Mouse (Mus musculus) kidney, adult 2 months (tissue): ENCODE data around the gene Nhlrc1. TPM values are rescaled to one million over a fixed set of nuclear protein-coding genes. Genes with fewer than 3 reads are reported as not detected.

Experiments
- DNase-seq: peaks from one replicate; pipeline ENCODE4 v3.0.0; 2021
- H3K27ac ChIP-seq: fragments of 200-500 bp; 2 replicates; pipeline ENCODE4 v1.5.1; 2012; ENCODE audit warnings: low read depth, low read length, control low read depth, inconsistent platforms; ENCODE audit not compliant: insufficient read depth
- H3K27me3 ChIP-seq: fragments of 200-500 bp; replicated peaks from 2 replicates; pipeline ENCODE4 v1.6.1; 2012; ENCODE audit warnings: mild to moderate bottlenecking, moderate library complexity, low read length, inconsistent platforms; ENCODE audit not compliant: control insufficient read depth, insufficient read depth
- H3K36me3 ChIP-seq: fragments of 200-500 bp; 2 replicates; pipeline ENCODE4 v1.6.1; 2012; ENCODE audit warnings: mild to moderate bottlenecking, moderate library complexity, low read length, inconsistent platforms; ENCODE audit not compliant: control insufficient read depth, insufficient read depth
- H3K4me1 ChIP-seq: fragments of 200-500 bp; 2 replicates; pipeline ENCODE4 v1.6.1; 2011; ENCODE audit warnings: low read length; ENCODE audit not compliant: control insufficient read depth, insufficient read depth
- H3K4me3 ChIP-seq: fragments of 200-500 bp; 2 replicates; pipeline ENCODE4 v1.5.1; 2011; ENCODE audit warnings: mild to moderate bottlenecking, low read depth, low read length, control low read depth; ENCODE audit not compliant: insufficient read depth
- CTCF ChIP-seq: fragments of 200-500 bp; conservative IDR thresholded peaks from 2 replicates; pipeline ENCODE4 v1.5.1; 2011; ENCODE audit warnings: low read depth, mild to moderate bottlenecking, control low read depth, low read length, moderate library complexity, mixed read lengths; ENCODE audit not compliant: insufficient read depth, insufficient read length
- POLR2A ChIP-seq: fragments of 200-500 bp; IDR thresholded peaks from one replicate; pipeline ENCODE4 v1.6.1; 2011; ENCODE audit warnings: low read depth, low read length, control low read depth
- WGBS: fragments of 180-500 bp; shearing (Covaris S2); methylation state at CpG from one replicate; pipeline ENCODE4 v1.1.7; 2018; 5-methylcytosine and 5-hydroxymethylcytosine counted together
- polyA plus RNA-seq: library from polyadenylated mRNA; depleted of rRNA; stranded (reverse); fragments of >200 nt; gene quantifications from 2 replicates; pipeline ENCODE4 v1.2.3, GENCODE M21; 2012

The Nhlrc1 gene
- polyA plus RNA-seq, 1 experiment: 2.6 TPM

DNA sequence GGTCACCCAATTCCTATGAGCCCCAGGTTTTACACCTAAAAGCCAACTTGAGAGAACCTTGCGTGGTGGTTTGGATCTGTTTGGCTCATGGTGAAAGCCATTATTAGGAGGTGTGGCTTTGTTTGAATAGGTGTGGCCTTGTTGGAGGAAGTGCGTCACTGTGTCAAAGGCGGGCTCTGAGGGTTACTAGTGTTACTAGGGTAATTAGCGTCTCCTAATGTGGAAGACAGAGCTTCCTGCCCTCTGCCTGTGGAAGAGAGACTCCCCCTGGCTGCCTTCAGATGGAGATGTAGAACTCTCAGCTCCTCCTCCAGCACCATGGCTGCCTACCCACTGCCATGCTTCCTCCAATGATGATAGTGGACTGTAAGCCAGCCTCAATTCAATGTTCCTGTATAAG, 13.1 kb downstream of the Nhlrc1 start:
- no peaks in the 10 kb centered on the region for H3K36me3 ChIP-seq
- TF ChIP-seq CTCF (no peak), POLR2A (no peak)
- no peak for DNase-seq
- 91% methylated on average over 4 of the region's 4 CpGs for WGBS
- H3K4me1 ChIP-seq: no peaks in the 10 kb centered on the region
- H3K4me3 ChIP-seq: no peak overlapping the region
- no peak overlapping the region for H3K27ac ChIP-seq
- no peaks in the 10 kb centered on the region for H3K27me3 ChIP-seq

DNA sequence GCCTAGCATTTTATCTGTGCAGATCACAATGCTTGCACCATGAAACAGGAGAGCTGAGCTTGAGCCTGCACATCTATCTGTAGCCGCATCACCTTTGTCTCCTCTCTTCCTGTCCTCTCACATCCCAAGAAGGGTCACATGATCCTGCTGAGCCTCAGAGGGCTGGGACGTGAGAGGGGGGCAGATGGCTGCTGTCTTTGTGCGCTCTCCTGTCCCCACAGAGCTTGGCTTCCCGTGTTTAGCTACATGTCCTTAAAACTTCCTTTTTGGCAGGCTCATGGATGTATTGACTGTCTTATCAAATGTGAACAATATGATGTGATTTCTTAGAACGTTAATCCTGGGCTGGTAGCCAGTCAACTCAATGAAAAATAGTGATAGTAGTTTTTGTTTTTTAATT, 15.2 kb downstream of the Nhlrc1 start:
- Histone ChIP-seq H3K4me3 (no peak overlapping the region), H3K27me3 (no peaks in the 10 kb centered on the region), H3K27ac (no peak overlapping the region), H3K36me3 (no peaks in the 10 kb centered on the region), H3K4me1 (no peaks in the 10 kb centered on the region)
- WGBS: 50% methylated on average over 5 of the region's 5 CpGs
- TF ChIP-seq CTCF (no peak), POLR2A (no peak)
- no peak for DNase-seq

DNA sequence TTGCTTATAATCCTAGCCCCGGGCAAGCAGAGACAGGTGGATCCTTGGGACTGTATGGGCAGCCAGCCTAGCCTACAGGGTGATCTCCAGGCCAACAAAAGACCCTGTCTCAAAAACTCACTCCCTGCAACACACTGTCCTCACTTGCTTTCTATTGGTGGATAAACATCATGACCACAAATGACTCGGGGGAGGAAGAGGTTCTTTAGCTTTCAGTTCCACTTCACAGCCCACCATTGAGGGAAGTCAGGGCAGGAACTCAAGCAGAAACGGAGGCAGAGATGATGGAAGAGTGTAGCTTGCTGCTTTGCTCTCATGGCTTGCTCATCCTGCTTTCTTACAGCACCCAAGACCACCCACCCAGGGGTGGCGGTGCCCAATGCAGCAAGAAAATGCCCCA, 17.3 kb downstream of the Nhlrc1 start:
- Histone ChIP-seq H3K27me3 (no peaks in the 10 kb centered on the region), H3K4me3 (no peak overlapping the region), H3K27ac (no peak overlapping the region), H3K4me1 (no peaks in the 10 kb centered on the region), H3K36me3 (no peaks in the 10 kb centered on the region)
- WGBS: 58% methylated on average over 4 of the region's 4 CpGs
- TF ChIP-seq POLR2A: no peak
- TF ChIP-seq CTCF: no peak
- no peak for DNase-seq

DNA sequence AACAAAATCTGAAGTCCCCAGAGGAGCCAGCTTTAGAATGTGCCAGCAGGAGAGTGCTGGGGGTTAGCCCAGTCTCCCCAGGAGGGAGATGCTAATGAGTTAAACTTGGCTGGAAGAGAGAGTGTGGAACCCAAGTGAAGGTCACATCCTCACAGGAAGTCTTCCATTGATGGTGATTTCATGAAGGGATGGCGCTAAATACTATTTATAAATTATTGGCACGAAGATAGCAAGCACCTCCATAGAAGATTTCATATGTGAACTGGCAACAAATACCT, 21.4 kb downstream of the Nhlrc1 start:
- no peak for DNase-seq
- WGBS: 82% methylated on average over 2 of the region's 2 CpGs
- TF ChIP-seq POLR2A (no peak), CTCF (no peak)
- Histone ChIP-seq H3K36me3 (no peaks in the 10 kb centered on the region), H3K27me3 (no peaks in the 10 kb centered on the region), H3K27ac (no peak overlapping the region), H3K4me1 (no peaks in the 10 kb centered on the region), H3K4me3 (no peak overlapping the region)

DNA sequence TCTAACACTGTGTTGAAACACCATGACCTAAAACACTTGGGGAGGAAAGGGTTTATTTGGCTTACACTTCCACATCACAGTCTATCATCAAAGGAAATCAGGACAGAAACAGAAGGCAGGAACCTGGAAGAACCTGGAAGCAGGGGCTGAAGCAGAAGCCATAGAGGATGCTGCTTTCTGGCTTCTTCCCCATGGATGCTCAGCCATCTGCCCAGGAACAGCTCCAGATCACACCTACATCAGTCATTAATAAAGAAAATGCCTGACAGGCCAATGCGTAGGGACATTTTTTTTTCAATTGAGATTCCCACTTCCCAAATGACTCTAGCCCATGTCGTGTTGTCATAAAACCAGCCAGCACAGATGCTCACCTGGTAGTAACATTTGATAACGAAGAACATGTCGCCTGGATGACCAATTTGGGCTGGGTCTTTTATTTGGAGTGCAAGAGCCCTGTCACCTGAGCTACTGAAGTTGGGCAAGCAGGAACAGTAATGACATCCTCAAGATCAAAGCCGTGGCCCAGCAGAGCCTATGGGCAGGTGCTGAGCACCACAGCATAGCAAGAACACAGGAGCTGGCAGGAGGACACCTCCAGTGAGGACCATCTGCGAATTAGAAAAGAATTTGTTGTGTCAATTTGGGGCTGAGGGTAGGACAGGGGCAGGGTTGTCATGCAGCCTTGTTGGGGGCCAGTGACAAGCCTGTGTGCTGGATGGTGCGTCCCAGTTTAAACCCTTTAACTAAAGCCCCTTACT, 22.0 kb downstream of the Nhlrc1 start:
- Histone ChIP-seq H3K27me3 (no peaks in the 10 kb centered on the region), H3K4me3 (no peak overlapping the region), H3K36me3 (no peaks in the 10 kb centered on the region), H3K27ac (no peak overlapping the region), H3K4me1 (no peaks in the 10 kb centered on the region)
- DNase-seq: no peak
- WGBS: 89% methylated on average over 7 of the region's 7 CpGs
- TF ChIP-seq CTCF (no peak), POLR2A (no peak)

DNA sequence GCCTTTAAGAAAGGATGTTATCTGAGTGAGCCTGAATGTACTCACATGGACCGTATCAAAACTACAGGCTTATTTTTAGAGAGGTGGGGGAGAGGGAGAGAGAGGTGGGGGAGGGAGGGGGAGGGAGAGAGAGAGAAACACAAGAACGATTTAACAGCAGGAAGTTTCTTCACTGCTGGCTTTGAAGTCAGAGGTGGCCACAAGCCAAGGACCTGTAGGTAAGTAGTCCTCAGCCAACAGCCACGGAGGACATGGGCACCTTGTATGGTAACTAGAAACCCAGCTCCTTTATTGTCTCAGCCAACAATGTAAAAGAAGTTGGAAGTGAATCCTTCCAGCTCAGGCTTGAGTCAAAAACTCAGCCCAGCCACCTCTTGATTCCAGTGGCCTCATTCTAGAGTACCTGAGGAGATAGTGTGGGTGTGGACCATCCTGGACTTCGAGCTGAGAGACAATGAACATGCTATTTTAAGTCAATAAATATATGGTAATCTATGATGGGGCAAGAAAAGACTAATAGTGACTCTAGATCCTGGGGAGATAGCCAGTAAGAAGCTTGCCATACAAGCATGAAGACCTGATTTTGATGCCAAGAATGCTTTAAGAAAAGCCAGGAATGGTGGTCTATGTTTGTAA, 24.2 kb downstream of the Nhlrc1 start:
- no peak for TF ChIP-seq CTCF
- TF ChIP-seq POLR2A: no peak
- Histone ChIP-seq H3K27ac (no peak overlapping the region), H3K4me1 (no peaks in the 10 kb centered on the region), H3K27me3 (no peaks in the 10 kb centered on the region), H3K4me3 (no peak overlapping the region), H3K36me3 (no peaks in the 10 kb centered on the region)
- no peak for DNase-seq
- WGBS: 20% methylated on average over 4 of the region's 4 CpGs

DNA sequence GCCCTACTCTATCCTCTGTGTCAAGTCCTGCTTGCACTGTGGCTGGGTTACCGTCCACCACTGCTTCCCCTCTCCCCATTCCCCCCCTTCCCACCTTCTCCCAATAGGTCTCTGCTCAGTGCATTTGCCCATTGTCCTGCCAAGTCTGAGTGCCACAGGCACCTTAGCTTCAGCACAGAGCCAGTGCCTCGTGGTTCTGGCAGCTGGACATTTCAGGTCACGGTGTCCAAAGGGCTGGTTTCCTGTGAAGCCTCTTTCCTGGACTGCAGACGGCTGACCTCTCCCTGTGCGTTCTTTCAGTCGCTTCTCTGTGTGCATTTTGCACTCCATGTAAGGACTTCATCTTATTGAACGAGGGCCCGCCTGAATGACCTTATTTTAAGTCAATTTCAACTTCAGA, 26.7 kb downstream of the Nhlrc1 start:
- Histone ChIP-seq H3K36me3 (no peaks in the 10 kb centered on the region), H3K27me3 (no peaks in the 10 kb centered on the region), H3K4me3 (no peak overlapping the region), H3K27ac (no peak overlapping the region), H3K4me1 (no peaks in the 10 kb centered on the region)
- TF ChIP-seq POLR2A (no peak), CTCF (no peak)
- peak; percentile 5 for DNase-seq
- WGBS: 61% methylated on average over 8 of the region's 8 CpGs
